Mouse (Mus musculus) embryonic facial prominence, embryonic 12.5 days (tissue): ENCODE measurements at regions not wholly inside any gene's neighbourhood (a gene's known extent, or its start where the extent isn't known, plus 50 kb on each side); places are given as distances from the start of the nearest gene placed in this dataset.

ENCODE experiments used
- ATAC-seq: fragments of 200-750 bp; cut with Nextera tagmentation; 2 replicates; pipeline ENCODE4 v1.8.0; 2017; ENCODE audit not compliant: insufficient number of reproducible peaks, insufficient read depth, low FRiP score, low TSS enrichment
- H3K27ac ChIP-seq: fragments of 300-500 bp; sonication (generic); 2 replicates; pipeline ENCODE4 v1.5.1; 2016; ENCODE audit warnings: mild to moderate bottlenecking
- H3K27me3 ChIP-seq: fragments of 300-500 bp; sonication (generic); 2 replicates; pipeline ENCODE4 v1.6.1; 2016; ENCODE audit warnings: mild to moderate bottlenecking, moderate library complexity
- H3K36me3 ChIP-seq: fragments of 300-500 bp; sonication (generic); 2 replicates; pipeline ENCODE4 v1.6.1; 2016; ENCODE audit warnings: mild to moderate bottlenecking
- H3K4me1 ChIP-seq: fragments of 300-500 bp; sonication (generic); 2 replicates; pipeline ENCODE4 v1.6.1; 2016
- H3K4me2 ChIP-seq: fragments of 300-500 bp; sonication (generic); replicated peaks from 2 replicates; pipeline ENCODE4 v1.6.1; 2016; ENCODE audit warnings: mild to moderate bottlenecking, moderate library complexity
- H3K4me3 ChIP-seq: fragments of 300-500 bp; sonication (generic); 2 replicates; pipeline ENCODE4 v1.5.1; 2016; ENCODE audit warnings: mild to moderate bottlenecking
- H3K9ac ChIP-seq: fragments of 300-500 bp; sonication (generic); 2 replicates; pipeline ENCODE4 v1.6.1; 2016; ENCODE audit warnings: mild to moderate bottlenecking, moderate library complexity
- H3K9me3 ChIP-seq: fragments of 300-500 bp; sonication (generic); 2 replicates; pipeline ENCODE4 v1.6.1; 2016; ENCODE audit warnings: mild to moderate bottlenecking, moderate library complexity
- WGBS: fragments of 180-500 bp; shearing (Covaris S2); methylation state at CpG from one replicate; pipeline ENCODE4 v1.1.7; 2016; 5-methylcytosine and 5-hydroxymethylcytosine counted together

DNA sequence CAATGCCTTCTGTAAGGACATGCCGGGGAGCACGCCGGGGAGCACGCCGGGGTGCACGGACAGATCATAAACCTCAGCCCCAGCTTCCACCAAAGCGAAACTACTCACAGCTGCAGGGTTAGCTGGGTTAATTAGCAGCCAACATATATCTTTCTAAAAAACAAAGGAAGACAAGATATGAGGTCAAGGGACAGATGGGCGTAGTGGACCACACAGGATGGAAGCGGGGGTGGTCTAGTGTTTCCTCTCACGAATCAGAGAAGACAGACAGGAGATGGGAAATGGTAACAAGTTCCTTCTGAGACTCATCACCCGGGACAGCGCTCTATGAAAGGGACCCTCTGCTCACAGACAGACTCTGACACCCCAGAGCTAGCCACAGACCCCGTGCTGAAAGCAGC is 60.0 kb upstream of the Ajap1 start:
- Histone ChIP-seq H3K4me2 (no peak overlapping the region), H3K9me3 (no peaks in the 10 kb centered on the region), H3K4me1 (no peaks in the 10 kb centered on the region; the same call in 1 of the 2 replicates), H3K9ac (no peak overlapping the region), H3K27me3 (0 out of 2 replicates have a peak, but pooled peaks cover 2% of the 10 kb centered on the region), H3K27ac (no peak overlapping the region), H3K36me3 (no peaks in the 10 kb centered on the region), H3K4me3 (no peak overlapping the region)
- ATAC-seq = no peak
- 69% methylated on average over 13 of the region's 13 CpGs for WGBS

DNA sequence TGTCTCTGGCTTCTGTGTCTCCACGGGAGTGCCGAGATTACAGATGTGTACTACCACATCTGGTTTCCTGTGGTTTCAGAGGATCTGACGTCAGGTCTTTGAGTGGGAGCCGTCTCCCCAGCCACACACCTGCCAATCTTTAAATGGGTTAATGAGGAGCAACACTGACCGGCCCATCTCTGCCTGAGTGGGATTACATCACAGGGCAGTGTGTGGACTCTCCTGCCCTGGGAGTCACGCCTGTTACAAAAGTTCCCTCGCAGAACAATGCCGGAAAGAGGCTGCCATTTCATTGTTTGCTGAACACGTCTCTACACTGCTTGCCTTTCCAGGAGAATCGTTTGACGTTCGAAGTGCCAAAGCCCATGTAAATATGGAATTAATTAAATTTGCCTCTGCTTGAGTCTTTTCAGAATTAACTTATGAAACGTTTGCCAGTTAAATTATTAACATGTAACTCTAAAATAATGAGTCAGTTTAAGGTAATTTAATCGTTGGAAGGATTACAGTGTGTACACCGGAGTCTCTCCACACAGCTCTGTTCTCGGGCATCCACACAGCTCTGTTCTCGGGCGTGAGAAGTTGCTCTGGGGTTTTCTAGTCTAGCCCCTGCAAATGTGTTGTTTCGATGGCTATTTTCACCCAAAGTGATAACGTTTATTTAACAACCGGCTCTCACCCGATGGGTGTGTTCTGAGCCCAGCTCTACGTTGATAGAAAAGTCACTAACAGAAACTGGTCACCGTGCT is 61.5 kb upstream of the Ajap1 start:
- no peak overlapping the region for H3K4me2 ChIP-seq
- ATAC-seq = no peak
- H3K36me3 ChIP-seq = no peaks in the 10 kb centered on the region
- no peak overlapping the region for H3K9ac ChIP-seq
- H3K4me1 ChIP-seq = no peaks in the 10 kb centered on the region; the same call in 1 of the 2 replicates
- 0 out of 2 replicates have a peak, but pooled peaks cover 2% of the 10 kb centered on the region for H3K27me3 ChIP-seq
- H3K27ac ChIP-seq = no peak overlapping the region
- H3K9me3 ChIP-seq = no peaks in the 10 kb centered on the region
- 47% methylated on average over 24 of the region's 24 CpGs for WGBS
- no peak overlapping the region for H3K4me3 ChIP-seq

DNA sequence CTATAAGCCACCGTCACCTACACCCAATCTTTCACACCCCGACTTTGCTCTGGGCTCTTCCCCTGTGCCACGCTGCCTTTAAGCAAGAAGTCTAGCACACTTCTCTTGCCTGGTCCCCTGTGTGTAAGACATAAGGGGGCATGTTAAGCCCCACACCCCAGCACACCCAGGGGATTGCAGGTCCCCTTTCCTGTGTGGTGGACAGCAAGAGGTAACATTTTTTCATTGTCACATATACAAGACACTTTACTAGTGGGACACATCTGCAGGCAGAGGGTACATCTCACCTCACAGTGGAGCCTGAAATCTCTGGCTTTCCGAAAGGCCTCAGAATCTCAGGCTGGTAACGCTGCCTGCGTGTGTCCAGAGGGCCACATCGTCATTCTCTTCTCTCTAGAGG is 64.1 kb upstream of the Ajap1 start:
- Histone ChIP-seq H3K9me3 (no peaks in the 10 kb centered on the region), H3K4me1 (no peaks in the 10 kb centered on the region; the same call in 1 of the 2 replicates), H3K4me3 (no peak overlapping the region), H3K9ac (no peak overlapping the region), H3K4me2 (no peak overlapping the region), H3K27ac (no peak overlapping the region), H3K36me3 (no peaks in the 10 kb centered on the region), H3K27me3 (0 out of 2 replicates have a peak, but pooled peaks cover 2% of the 10 kb centered on the region)
- 90% methylated on average over 7 of the region's 7 CpGs for WGBS
- no peak for ATAC-seq

DNA sequence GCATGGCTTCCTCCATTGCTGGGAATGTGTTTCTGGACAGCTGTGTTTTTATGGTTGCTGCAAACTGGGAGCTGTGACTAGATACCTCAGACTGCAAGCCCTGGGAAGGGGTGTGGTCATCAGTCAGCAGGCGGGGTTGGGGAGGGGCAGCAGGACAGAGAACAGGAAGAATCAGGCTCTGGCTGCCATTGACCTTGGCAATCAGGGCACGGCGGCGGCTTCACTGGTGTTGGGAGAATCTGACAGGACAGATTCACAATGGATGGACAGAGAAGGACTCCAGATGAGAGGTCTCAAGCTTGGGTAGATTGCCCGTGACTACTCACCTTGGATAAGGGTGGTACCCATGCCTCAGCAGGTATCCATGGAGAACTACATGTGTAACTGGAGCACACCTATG is 64.5 kb upstream of the Ajap1 start:
- WGBS = 85% methylated on average over 5 of the region's 5 CpGs
- no peak for ATAC-seq
- H3K27ac ChIP-seq = no peak overlapping the region
- 0 out of 2 replicates have a peak, but pooled peaks cover 2% of the 10 kb centered on the region for H3K27me3 ChIP-seq
- no peaks in the 10 kb centered on the region for H3K9me3 ChIP-seq
- H3K9ac ChIP-seq = no peak overlapping the region
- no peak overlapping the region for H3K4me2 ChIP-seq
- no peak overlapping the region for H3K4me3 ChIP-seq
- no peaks in the 10 kb centered on the region for H3K36me3 ChIP-seq
- H3K4me1 ChIP-seq = no peaks in the 10 kb centered on the region; the same call in 1 of the 2 replicates

DNA sequence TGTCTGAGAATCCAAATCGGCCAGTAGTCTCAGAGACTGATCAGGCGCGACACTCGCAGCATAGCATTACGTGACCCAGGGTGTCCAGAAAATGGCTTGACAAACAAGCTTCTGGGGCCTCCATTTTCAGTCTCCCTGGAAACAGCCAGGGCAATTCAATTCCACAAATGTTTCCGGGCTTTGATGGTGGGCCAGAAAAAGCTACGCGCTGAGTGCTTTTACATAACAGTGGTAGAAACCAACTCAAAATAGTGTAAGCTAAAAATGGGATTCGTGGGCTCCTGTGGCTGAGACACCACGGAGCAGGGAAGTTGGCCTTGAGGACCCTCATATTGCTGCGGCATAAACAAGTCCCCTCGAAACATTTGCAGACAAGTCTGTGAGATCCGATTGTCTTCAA is 65.3 kb upstream of the Ajap1 start:
- Histone ChIP-seq H3K9me3 (no peaks in the 10 kb centered on the region), H3K27me3 (no peaks in the 10 kb centered on the region), H3K4me2 (no peak overlapping the region), H3K36me3 (no peaks in the 10 kb centered on the region), H3K9ac (no peak overlapping the region), H3K4me3 (no peak overlapping the region), H3K4me1 (no peaks in the 10 kb centered on the region; the same call in 1 of the 2 replicates), H3K27ac (no peak overlapping the region)
- ATAC-seq = no peak
- WGBS = 80% methylated on average over 13 of the region's 13 CpGs

DNA sequence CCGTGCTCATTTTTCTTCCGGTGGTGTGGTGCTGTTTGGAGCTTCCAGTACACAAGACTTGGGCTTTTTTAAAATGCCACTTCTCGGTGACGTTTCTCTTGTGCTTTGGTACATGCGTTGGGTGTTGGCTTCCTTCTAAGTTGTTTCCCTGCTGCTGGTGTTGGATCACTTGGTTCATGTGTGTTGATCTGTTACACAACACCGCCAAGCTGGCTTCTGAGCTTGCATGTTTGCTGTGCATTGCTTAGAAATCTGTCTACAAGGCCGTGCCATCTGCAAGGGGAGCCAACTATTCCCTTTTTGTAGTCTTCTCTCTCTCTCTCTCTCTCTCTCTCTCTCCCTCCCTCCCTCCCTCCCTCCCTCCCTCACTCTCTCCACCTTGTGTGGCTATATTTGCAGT is 68.7 kb upstream of the Ajap1 start:
- Histone ChIP-seq H3K36me3 (no peaks in the 10 kb centered on the region), H3K27me3 (no peaks in the 10 kb centered on the region), H3K4me3 (no peak overlapping the region), H3K4me1 (0 out of 2 replicates have a peak, but pooled peaks cover 3% of the 10 kb centered on the region), H3K4me2 (no peak overlapping the region), H3K9me3 (no peaks in the 10 kb centered on the region), H3K27ac (no peak overlapping the region), H3K9ac (no peak overlapping the region)
- WGBS = 90% methylated on average over 7 of the region's 7 CpGs
- no peak for ATAC-seq

DNA sequence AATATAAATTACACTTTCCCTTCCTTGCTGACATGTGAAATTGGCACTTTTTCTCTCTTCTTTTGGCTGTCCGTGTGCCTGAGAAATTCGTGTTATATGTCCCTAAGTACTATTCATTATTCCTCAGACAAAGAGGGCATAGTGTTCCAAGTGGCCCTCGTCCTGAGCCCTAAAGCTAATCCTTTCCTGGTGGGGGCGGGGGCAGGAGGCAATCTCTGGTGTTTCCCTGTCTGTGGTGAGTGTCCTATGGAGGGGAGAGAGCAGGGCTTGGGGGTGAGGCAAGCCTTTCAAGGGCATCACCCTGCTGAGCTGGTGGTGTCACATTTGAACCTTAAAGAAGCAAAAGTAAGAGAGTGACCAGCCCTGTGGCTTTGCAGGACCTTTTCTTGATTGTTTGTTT is 69.9 kb upstream of the Ajap1 start:
- no peak for ATAC-seq
- 20% methylated on average over 4 of the region's 4 CpGs for WGBS
- Histone ChIP-seq H3K4me3 (no peak overlapping the region), H3K9ac (no peak overlapping the region), H3K9me3 (no peaks in the 10 kb centered on the region), H3K27ac (no peak overlapping the region), H3K36me3 (no peaks in the 10 kb centered on the region), H3K4me2 (0 out of 2 replicates have a peak overlapping the region, but pooled peaks have one; percentile 12), H3K4me1 (0 out of 2 replicates have a peak, but pooled peaks cover 3% of the 10 kb centered on the region), H3K27me3 (no peaks in the 10 kb centered on the region)

DNA sequence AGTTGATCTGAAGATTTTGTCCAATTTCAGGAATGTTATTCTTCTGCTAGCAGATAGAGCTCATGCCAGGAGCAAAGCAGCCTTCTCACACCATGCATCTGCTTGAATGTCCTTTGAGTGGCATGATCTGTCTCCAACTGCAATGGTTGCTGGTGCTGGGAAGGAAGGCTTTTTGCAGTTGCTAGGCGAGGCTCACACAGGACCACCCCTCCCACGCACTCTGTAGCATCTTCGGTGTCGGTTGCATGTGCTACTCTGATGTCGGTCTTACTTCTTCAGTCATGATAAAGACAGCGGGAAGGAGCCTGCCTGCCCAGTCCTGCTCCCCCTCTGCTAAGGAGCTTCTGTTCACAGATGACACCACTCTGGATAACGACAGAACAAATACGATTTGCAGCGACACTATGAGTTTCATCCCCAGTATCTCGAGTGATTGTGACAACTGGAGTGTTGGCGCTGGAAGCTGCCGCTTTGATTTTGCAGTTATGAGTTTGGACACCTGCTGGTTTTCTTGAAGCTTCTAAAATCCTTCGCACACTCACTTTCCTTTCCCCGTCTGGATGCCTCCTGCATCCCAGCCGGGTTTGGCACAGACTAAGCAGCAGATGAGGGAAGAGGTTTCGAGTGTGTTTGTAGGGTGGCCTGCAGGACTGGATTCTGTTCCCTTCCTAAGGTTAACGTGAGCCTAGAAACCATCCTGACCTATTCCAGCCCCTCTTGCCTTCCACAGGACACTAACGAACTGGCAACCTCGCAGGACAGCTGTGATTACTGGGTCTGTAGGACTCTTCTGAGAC is 75.4 kb upstream of the Ajap1 start:
- no peak for ATAC-seq
- 80% methylated on average over 19 of the region's 19 CpGs for WGBS

DNA sequence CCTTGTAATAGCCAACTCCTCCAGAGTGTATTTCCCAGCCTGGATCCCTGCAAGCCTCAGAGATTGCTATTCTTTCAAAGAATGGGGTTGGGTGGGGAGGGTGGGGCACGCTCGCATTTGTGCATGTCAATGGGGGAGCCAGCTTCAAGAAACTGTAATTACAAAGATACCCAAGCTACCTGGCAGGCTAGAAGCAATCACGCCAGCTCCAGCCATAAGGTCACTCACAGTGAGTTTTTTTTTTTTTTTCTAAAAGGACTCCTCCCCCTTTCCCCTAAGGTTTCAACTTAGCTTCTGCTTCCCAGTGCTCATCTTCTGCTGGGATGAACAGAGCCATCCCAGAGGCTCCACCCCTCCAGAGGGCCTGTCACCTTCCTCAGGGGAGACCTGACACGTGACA is 77.0 kb upstream of the Ajap1 start:
- WGBS = 60% methylated on average over 4 of the region's 4 CpGs
- Histone ChIP-seq H3K36me3 (no peaks in the 10 kb centered on the region), H3K27me3 (no peaks in the 10 kb centered on the region), H3K27ac (no peak overlapping the region), H3K9me3 (no peaks in the 10 kb centered on the region), H3K4me2 (no peak overlapping the region), H3K4me1 (no peaks in the 10 kb centered on the region), H3K9ac (no peak overlapping the region), H3K4me3 (no peak overlapping the region)
- ATAC-seq = no peak

More for the DNA sequence above, 75.4 kb upstream of the Ajap1 start:
- Histone ChIP-seq H3K27ac (no peak overlapping the region), H3K4me3 (no peak overlapping the region), H3K4me2 (no peak overlapping the region), H3K4me1 (0 out of 2 replicates have a peak, but pooled peaks cover 3% of the 10 kb centered on the region), H3K9ac (no peak overlapping the region), H3K27me3 (no peaks in the 10 kb centered on the region), H3K36me3 (no peaks in the 10 kb centered on the region), H3K9me3 (no peaks in the 10 kb centered on the region)

DNA sequence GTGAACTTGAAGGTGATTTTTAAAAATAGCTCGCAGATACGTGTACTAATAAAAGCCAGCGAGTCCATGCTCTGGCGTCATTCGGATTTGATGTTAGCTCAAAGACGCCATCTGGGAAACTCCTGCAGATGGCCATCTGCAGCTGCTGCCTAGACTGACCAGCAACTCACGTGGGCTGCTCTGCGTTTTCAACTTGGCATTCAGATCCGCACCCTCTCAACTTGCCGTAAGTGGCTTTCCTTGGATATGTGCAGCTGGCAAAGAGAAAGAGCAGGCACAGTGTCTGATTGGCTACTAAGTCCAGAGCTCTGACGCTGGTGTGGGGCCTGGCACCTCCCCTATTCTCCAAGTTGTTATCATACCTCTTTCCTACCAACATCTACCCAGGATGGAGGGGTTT is 77.6 kb upstream of the Ajap1 start:
- no peak for ATAC-seq
- no peaks in the 10 kb centered on the region for H3K9me3 ChIP-seq
- no peak overlapping the region for H3K4me3 ChIP-seq
- H3K9ac ChIP-seq = no peak overlapping the region
- no peak overlapping the region for H3K27ac ChIP-seq
- no peaks in the 10 kb centered on the region for H3K4me1 ChIP-seq
- WGBS = 68% methylated on average over 11 of the region's 11 CpGs
- H3K27me3 ChIP-seq = no peaks in the 10 kb centered on the region
- H3K4me2 ChIP-seq = no peak overlapping the region
- no peaks in the 10 kb centered on the region for H3K36me3 ChIP-seq

DNA sequence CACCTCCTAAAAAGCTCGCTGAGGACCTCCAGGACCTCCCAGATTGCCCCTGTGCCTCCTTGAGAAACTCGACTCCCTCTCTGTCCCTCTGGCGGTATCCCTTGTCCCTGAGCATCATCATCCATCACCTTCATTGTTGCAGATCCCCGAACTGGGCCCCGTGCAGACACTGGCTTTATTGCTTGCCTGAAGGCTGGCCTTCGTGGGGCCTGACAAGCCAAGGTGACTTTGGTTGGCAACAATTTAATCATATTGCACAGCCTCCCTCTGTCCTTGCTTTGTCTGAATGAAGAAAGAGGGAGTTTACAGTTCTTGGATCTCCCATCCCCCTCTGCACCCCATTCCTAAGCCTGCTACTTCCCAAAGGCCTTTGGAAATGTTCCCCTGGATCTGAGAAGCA is 78.3 kb upstream of the Ajap1 start:
- 54% methylated on average over 6 of the region's 6 CpGs for WGBS
- Histone ChIP-seq H3K4me2 (no peak overlapping the region), H3K9me3 (no peaks in the 10 kb centered on the region), H3K27ac (no peak overlapping the region), H3K9ac (no peak overlapping the region), H3K36me3 (no peaks in the 10 kb centered on the region), H3K27me3 (no peaks in the 10 kb centered on the region), H3K4me3 (no peak overlapping the region), H3K4me1 (no peaks in the 10 kb centered on the region)
- no peak for ATAC-seq

DNA sequence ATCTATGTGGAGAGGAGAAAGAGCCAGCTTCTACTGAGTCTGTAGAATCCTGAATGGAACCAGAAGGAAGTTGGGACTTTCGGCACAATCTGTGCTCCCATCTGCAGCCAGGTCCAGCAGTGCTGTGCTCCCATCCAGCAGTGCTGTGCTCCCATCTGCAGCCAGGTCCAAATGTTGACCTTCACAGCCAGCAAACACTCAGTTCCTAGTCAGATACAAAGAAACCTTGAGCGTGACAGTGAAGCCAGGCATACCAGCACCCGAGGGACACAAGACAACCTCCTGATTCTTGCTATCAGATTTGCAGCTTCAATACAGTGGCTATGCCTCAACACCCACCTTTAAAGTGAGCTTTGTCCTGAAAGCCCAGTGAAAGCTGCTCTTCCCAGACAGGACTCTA is 79.4 kb upstream of the Ajap1 start:
- H3K36me3 ChIP-seq = no peaks in the 10 kb centered on the region
- H3K4me3 ChIP-seq = no peak overlapping the region
- H3K27ac ChIP-seq = no peak overlapping the region
- no peak overlapping the region for H3K9ac ChIP-seq
- no peaks in the 10 kb centered on the region for H3K4me1 ChIP-seq
- no peak for ATAC-seq
- no peak overlapping the region for H3K4me2 ChIP-seq
- no peaks in the 10 kb centered on the region for H3K9me3 ChIP-seq
- 92% methylated on average over 3 of the region's 3 CpGs for WGBS
- H3K27me3 ChIP-seq = no peaks in the 10 kb centered on the region
